Mouse (Mus musculus): ENCODE measurements around the gene Dtd2. TPM values are rescaled to one million over a fixed set of nuclear protein-coding genes. Genes with fewer than 3 reads are reported as not detected.

Dtd2 gene
- polyA plus RNA-seq, 1 experiment from 2014 or later: 19.7 TPM

- ATAC-seq (ENCODE audit: low FRiP score, low read depth): no peak
- Histone ChIP-seq H3K4me2 (no peak overlapping the region), H3K4me1 (replicated peaks) (no peaks in the 10 kb centered on the region), H3K9ac (no peak overlapping the region), H3K27me3 (no peaks in the 10 kb centered on the region), H3K9me3 (no peaks in the 10 kb centered on the region), H3K36me3 (peaks cover 64% of the 10 kb centered on the region), H3K27ac (replicated peaks) (no peak overlapping the region), H3K4me3 (no peak overlapping the region)
- 78% methylated on average over 10 of the region's 10 CpGs for WGBS
Observed at GRCm38 (mm10) chr12:51947498-51947945, 58.8 kb downstream of the Dtd2 start.

- no peak overlapping the region for H3K4me3 ChIP-seq
- no peaks in the 10 kb centered on the region for H3K9me3 ChIP-seq
- H3K36me3 ChIP-seq: peaks cover 44% of the 10 kb centered on the region
- H3K4me1 ChIP-seq (replicated peaks): no peaks in the 10 kb centered on the region
- H3K9ac ChIP-seq: no peak overlapping the region
- no peak overlapping the region for H3K4me2 ChIP-seq
- no peak overlapping the region for H3K27ac ChIP-seq (replicated peaks)
- H3K27me3 ChIP-seq: no peaks in the 10 kb centered on the region
- no peak for ATAC-seq (ENCODE audit: low FRiP score, low read depth)
- WGBS: 43% methylated on average over 9 of the region's 9 CpGs
Observed at GRCm38 (mm10) chr12:51945331-51945730, 61.0 kb downstream of the Dtd2 start.

- Histone ChIP-seq H3K4me2 (no peak overlapping the region), H3K9ac (no peak overlapping the region), H3K27me3 (no peaks in the 10 kb centered on the region), H3K4me3 (no peak overlapping the region), H3K9me3 (no peaks in the 10 kb centered on the region), H3K27ac (replicated peaks) (no peak overlapping the region), H3K4me1 (replicated peaks) (no peaks in the 10 kb centered on the region), H3K36me3 (peaks cover 23% of the 10 kb centered on the region; the same call in 1 of the 2 replicates)
- WGBS: 80% methylated on average over 4 of the region's 4 CpGs
- ATAC-seq (ENCODE audit: low FRiP score, low read depth): no peak
Observed at GRCm38 (mm10) chr12:51939848-51940247, 66.5 kb downstream of the Dtd2 start.

Other genes with a start within 250 kb of the Dtd2 start
- gene Hectd1, start 177.0 kb downstream of the Dtd2 start, polyA plus RNA-seq (2015; fragmentation: Nextera tagmentation; extraction: Ambion mirVana): 35.3 and 37.0 TPM in 2 replicates
- 6.9 and 7.1 TPM in 2 replicates for gene Heatr5a, start 35.2 kb downstream of the Dtd2 start, polyA plus RNA-seq (2015; fragmentation: Nextera tagmentation; extraction: Ambion mirVana)
- gene Gpr33, start 21.6 kb upstream of the Dtd2 start, polyA plus RNA-seq (2015; fragmentation: Nextera tagmentation; extraction: Ambion mirVana): not detected in 2 replicates
- 6.7 and 7.8 TPM in 2 replicates for gene Nubpl, start 91.2 kb upstream of the Dtd2 start, polyA plus RNA-seq (2015; fragmentation: Nextera tagmentation; extraction: Ambion mirVana)

Data from hindbrain, embryonic 15.5 days (tissue).